Mouse (Mus musculus): ENCODE results near the gene Psmc4. TPM values are rescaled to one million over a fixed set of nuclear protein-coding genes. Genes with fewer than 3 reads are reported as not detected.

The Psmc4 gene
- polyA plus RNA-seq, 1 experiment, result 60.4 TPM

GRCm38 (mm10) chr7:28014445-28014810 is 35.5 kb downstream of the Psmc4 start:
- 22% methylated on average over 7 of the region's 7 CpGs for WGBS
- no peak for TF ChIP-seq CTCF (IDR thresholded peaks at IDR 0.05; ENCODE audit: extremely low read depth, insufficient read depth, insufficient read length, insufficient replicate concordance)
- TF ChIP-seq POLR2A (IDR thresholded peaks at IDR 0.05; ENCODE audit: low read depth, low read length), result no peak
- Histone ChIP-seq H3K4me3 (ENCODE audit: extremely low read depth, insufficient read depth, insufficient read length) (peak overlapping the region; percentile 91), H3K4me1 (ENCODE audit: control insufficient read depth, insufficient read depth, insufficient read length) (peaks cover 4% of the 10 kb centered on the region; the same call in 1 of the 2 replicates), H3K27ac (ENCODE audit: insufficient read depth, low read length) (no peak overlapping the region; the same call in 1 of the 2 replicates), H3K27me3 (ENCODE audit: control insufficient read depth, insufficient read depth, low read length) (0 out of 2 replicates have a peak, but pooled peaks cover 2% of the 10 kb centered on the region), H3K36me3 (ENCODE audit: control insufficient read depth, insufficient read depth, low read length) (peaks cover 3% of the 10 kb centered on the region; the same call in 1 of the 2 replicates)
- no peak for DNase-seq (ENCODE audit: low read depth in 1 of 2, low spot score in 2 of 2)

DNA sequence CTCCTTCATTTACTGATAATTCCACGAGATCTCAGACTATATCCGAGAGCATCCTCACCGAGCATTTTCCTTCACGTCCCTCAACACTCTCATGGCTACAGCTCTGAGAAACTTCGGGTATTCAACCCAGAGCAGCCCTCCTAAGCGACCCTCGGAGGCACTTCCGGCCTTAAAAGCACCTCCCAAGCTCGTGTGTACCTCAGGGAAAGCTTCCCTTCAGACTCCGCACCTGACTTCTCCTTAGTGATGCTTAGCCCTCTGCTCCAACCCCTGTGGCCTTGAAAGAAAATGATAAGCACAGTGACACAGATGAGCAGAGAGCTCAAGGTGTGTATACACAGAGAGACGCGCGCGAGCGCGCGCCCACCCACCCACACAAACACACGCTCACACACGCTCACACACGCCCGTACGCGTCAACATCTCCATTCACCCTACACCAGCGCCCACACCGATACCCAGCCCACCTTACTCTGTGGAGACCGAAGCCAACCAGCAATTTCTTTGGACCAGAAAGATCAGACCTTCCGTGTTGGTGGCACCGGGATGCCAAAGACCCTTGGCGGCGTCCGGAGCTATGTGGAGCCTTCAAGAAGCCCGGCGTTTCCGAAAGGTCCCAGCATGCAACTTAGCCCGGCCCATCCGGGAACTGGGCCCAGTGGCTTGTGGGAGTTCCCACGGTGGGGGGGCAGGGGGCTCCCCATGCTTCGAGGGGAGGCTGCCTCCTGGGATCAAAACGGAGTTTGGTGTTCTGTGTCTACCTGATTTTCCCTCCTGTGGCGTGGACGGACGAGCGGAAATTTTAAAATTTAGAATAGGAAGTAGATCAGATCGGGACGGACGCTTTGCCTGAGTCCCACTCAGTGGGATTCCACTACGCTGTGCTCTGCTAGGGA is 36.1 kb downstream of the Psmc4 start, which contains the start of gene Zfp850:
TSS of gene Zfp850 (minus strand) at position 567 of the 896 bp plus-strand sequence.
- H3K36me3 ChIP-seq (ENCODE audit: control insufficient read depth, insufficient read depth, low read length), result peaks cover 3% of the 10 kb centered on the region; the same call in 1 of the 2 replicates
- TF ChIP-seq CTCF (IDR thresholded peaks at IDR 0.05; ENCODE audit: extremely low read depth, insufficient read depth, insufficient read length, insufficient replicate concordance) (no peak), POLR2A (IDR thresholded peaks at IDR 0.05; ENCODE audit: low read depth, low read length) (peak; percentile 2; the same call in 1 of the 2 replicates)
- no peak within 1 kb of the TSS; the same call in 1 of the 2 replicates for H3K27ac ChIP-seq (ENCODE audit: insufficient read depth, low read length)
- 1% methylated on average over 47 of the region's 47 CpGs for WGBS
- H3K27me3 ChIP-seq (ENCODE audit: control insufficient read depth, insufficient read depth, low read length), result 0 out of 2 replicates have a peak, but pooled peaks cover under 1% of the 10 kb centered on the region
- DNase-seq (ENCODE audit: low read depth in 1 of 2, low spot score in 2 of 2), result peak; percentile 31 to 72
- peaks cover 4% of the 10 kb centered on the region; the same call in 1 of the 2 replicates for H3K4me1 ChIP-seq (ENCODE audit: control insufficient read depth, insufficient read depth, insufficient read length)
- H3K4me3 ChIP-seq (ENCODE audit: extremely low read depth, insufficient read depth, insufficient read length), result peak within 1 kb of the TSS; percentile 91

GRCm38 (mm10) chr7:28010271-28010670 is 39.6 kb downstream of the Psmc4 start:
- Histone ChIP-seq H3K27ac (ENCODE audit: insufficient read depth, low read length) (no peak overlapping the region), H3K4me3 (ENCODE audit: extremely low read depth, insufficient read depth, insufficient read length) (no peak overlapping the region), H3K27me3 (ENCODE audit: control insufficient read depth, insufficient read depth, low read length) (no peaks in the 10 kb centered on the region), H3K36me3 (ENCODE audit: control insufficient read depth, insufficient read depth, low read length) (peaks cover 12% of the 10 kb centered on the region), H3K4me1 (ENCODE audit: control insufficient read depth, insufficient read depth, insufficient read length) (peaks cover 4% of the 10 kb centered on the region; the same call in 1 of the 2 replicates)
- no peak for TF ChIP-seq CTCF (IDR thresholded peaks at IDR 0.05; ENCODE audit: extremely low read depth, insufficient read depth, insufficient read length, insufficient replicate concordance)
- no peak for TF ChIP-seq POLR2A (IDR thresholded peaks at IDR 0.05; ENCODE audit: low read depth, low read length)
- no peak for DNase-seq (ENCODE audit: low read depth in 1 of 2, low spot score in 2 of 2)
- WGBS, result 100% methylated on average over 3 of the region's 3 CpGs

Other genes starting within 250 kb of the Psmc4 start
- 0.53 and 0.75 TPM in 2 replicates for gene Zfp626, start 242.9 kb downstream of the Psmc4 start, polyA plus RNA-seq (2012; rRNA removed)
- gene Zfp59, start 211.5 kb downstream of the Psmc4 start, polyA plus RNA-seq (2012; rRNA removed), result 0.25 and 0.39 TPM in 2 replicates
- 0.54 and 0.88 TPM in 2 replicates for gene Zfp607a, start 192.6 kb downstream of the Psmc4 start, polyA plus RNA-seq (2012; rRNA removed)
- gene Zfp974, start 120.6 kb downstream of the Psmc4 start, polyA plus RNA-seq (2012; rRNA removed), result 0.56 and 1.1 TPM in 2 replicates
- gene Zfp780b, start 70.9 kb downstream of the Psmc4 start, polyA plus RNA-seq (2012; rRNA removed), result 0.92 and 1.4 TPM in 2 replicates
- gene Zfp850, start 36.0 kb downstream of the Psmc4 start, polyA plus RNA-seq (2012; rRNA removed), result 0.40 and 0.63 TPM in 2 replicates
- 0.46 and 1.2 TPM in 2 replicates for gene Fcgbp, start 21.1 kb upstream of the Psmc4 start, polyA plus RNA-seq (2012; rRNA removed)
- not detected in 2 replicates for gene 9530053A07Rik, start 79.4 kb upstream of the Psmc4 start, polyA plus RNA-seq (2012; rRNA removed)
- 49.5 and 52.2 TPM in 2 replicates for gene Fbl, start 119.6 kb upstream of the Psmc4 start, polyA plus RNA-seq (2012; rRNA removed)
- gene Dyrk1b, start 129.4 kb upstream of the Psmc4 start, polyA plus RNA-seq (2012; rRNA removed), result 22.4 and 29.4 TPM in 2 replicates
- 2.4 and 3.5 TPM in 2 replicates for gene Eid2, start 217.8 kb upstream of the Psmc4 start, polyA plus RNA-seq (2012; rRNA removed)
- gene Eid2b, start 227.6 kb upstream of the Psmc4 start, polyA plus RNA-seq (2012; rRNA removed), result 4.1 and 9.3 TPM in 2 replicates
- not detected in 2 replicates for gene Selenov, start 241.1 kb upstream of the Psmc4 start, polyA plus RNA-seq (2012; rRNA removed)